Comparison of ENCODE assay signal across 9 mouse cellular contexts in the genomic region with DNA sequence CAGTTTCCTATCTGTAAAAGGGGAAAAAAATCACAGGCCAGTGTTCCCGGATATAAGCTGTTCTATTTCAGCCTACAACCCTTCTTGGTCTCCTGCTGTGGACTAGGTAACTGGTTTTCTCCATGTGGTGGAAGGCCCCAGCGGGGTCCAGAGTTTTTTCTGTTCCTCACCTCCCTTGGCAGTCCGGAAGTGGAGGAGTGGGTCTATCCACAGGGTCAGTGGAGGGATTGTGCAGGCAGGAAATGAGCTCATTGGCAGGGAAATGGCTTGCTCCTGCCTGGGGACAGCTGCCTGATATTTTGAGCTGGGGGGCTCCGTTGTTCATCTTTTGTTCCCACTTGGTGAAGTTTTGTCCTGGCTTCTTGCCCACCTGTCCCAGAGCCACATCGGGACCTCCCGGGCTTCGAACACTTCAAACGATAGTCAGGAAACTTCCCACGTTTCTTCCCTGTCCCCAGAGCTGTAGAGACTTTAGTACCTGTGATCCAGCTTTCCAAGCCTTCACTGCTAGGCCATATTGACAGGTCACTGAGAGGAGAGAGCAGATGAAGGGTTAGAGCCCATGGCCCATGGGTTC. TPM values are rescaled to one million over a fixed set of nuclear protein-coding genes. Genes with fewer than 3 reads are reported as not detected.
DNase-seq lines count a peak whose midpoint lies in the region; ATAC-seq and TF ChIP-seq lines count a peak whose summit lies in the region.
"Had no signal": no experiment of that assay in that cellular context is flagged by ENCODE, and none has a peak within 500 bp of the region (broad histone marks: within the 10 kb centered on the region; RNA-seq: fewer than 3 reads in every experiment).

No protein-coding gene starts in this region.

- H3K27ac ChIP-seq in intestine, embryonic 14.5 days (ENCODE audit: low read depth) = no peak overlapping the region
- H3K27ac ChIP-seq in intestine, postnatal 0 days (ENCODE audit: low read depth, low read length) = no peak overlapping the region
- peak overlapping the region; percentile 93 for H3K27ac ChIP-seq in forebrain, embryonic 16.5 days (ENCODE audit: low read length)
- H3K27ac ChIP-seq in midbrain, embryonic 14.5 days (replicated peaks; ENCODE audit: low read depth, low read length) = peak overlapping the region; percentile 98
- H3K27ac ChIP-seq in liver, embryonic 11.5 days (ENCODE audit: low read depth, low read length) = no peak overlapping the region

- 0 out of 2 replicates have a peak overlapping the region, but pooled peaks have one; percentile 50 for H3K4me3 ChIP-seq in intestine, embryonic 14.5 days (ENCODE audit: low read depth, low read length)
- H3K4me3 ChIP-seq in intestine, postnatal 0 days (ENCODE audit: low read depth, low read length) = no peak overlapping the region
- peak overlapping the region; percentile 58 for H3K4me3 ChIP-seq in forebrain, embryonic 16.5 days (replicated peaks; ENCODE audit: low read length)
- H3K4me3 ChIP-seq in midbrain, embryonic 14.5 days (replicated peaks; ENCODE audit: low read depth, low read length) = peak overlapping the region; percentile 69
- no peak overlapping the region for H3K4me3 ChIP-seq in liver, embryonic 11.5 days (ENCODE audit: low read depth, low read length)

- no peak for TF ChIP-seq CTCF in intestine, postnatal 0 days (IDR thresholded peaks at IDR 0.05; ENCODE audit: low read depth)

- peaks cover 79% of the 10 kb centered on the region for H3K27me3 ChIP-seq in intestine, embryonic 14.5 days (replicated peaks; ENCODE audit: control insufficient read depth, insufficient read depth, low read length)
- H3K27me3 ChIP-seq in intestine, postnatal 0 days (replicated peaks; ENCODE audit: control insufficient read depth, insufficient read depth, low read length) = peaks cover 66% of the 10 kb centered on the region
- H3K27me3 ChIP-seq in forebrain, embryonic 16.5 days (replicated peaks; ENCODE audit: control insufficient read depth, insufficient read depth, low read length) = peaks cover 13% of the 10 kb centered on the region
- peaks cover 8% of the 10 kb centered on the region; the same call in 1 of the 2 replicates for H3K27me3 ChIP-seq in midbrain, embryonic 14.5 days (ENCODE audit: control insufficient read depth, insufficient read depth, low read length)
- peaks cover 81% of the 10 kb centered on the region for H3K27me3 ChIP-seq in liver, embryonic 11.5 days (replicated peaks; ENCODE audit: control insufficient read depth, insufficient read depth, low read length)

- WGBS in intestine, embryonic 14.5 days = 35% methylated on average over 9 of the region's 9 CpGs
- 36% methylated on average over 9 of the region's 9 CpGs for WGBS in intestine, postnatal 0 days
- WGBS in forebrain, embryonic 16.5 days = 38% methylated on average over 9 of the region's 9 CpGs
- WGBS in midbrain, embryonic 14.5 days = 43% methylated on average over 9 of the region's 9 CpGs
- WGBS in liver, embryonic 11.5 days = 25% methylated on average over 9 of the region's 9 CpGs

- no peaks in the 10 kb centered on the region for H3K36me3 ChIP-seq in intestine, embryonic 14.5 days (ENCODE audit: control insufficient read depth, insufficient read depth, low read length)
- no peaks in the 10 kb centered on the region for H3K36me3 ChIP-seq in intestine, postnatal 0 days (ENCODE audit: control insufficient read depth, insufficient read depth)
- H3K36me3 ChIP-seq in forebrain, embryonic 16.5 days (ENCODE audit: control insufficient read depth, insufficient read depth) = no peaks in the 10 kb centered on the region
- no peaks in the 10 kb centered on the region for H3K36me3 ChIP-seq in midbrain, embryonic 14.5 days (ENCODE audit: control insufficient read depth, insufficient read depth, low read length)
- no peaks in the 10 kb centered on the region for H3K36me3 ChIP-seq in liver, embryonic 11.5 days (ENCODE audit: control insufficient read depth, insufficient read depth, low read length)

- no peak for ATAC-seq in intestine, embryonic 14.5 days (replicated peaks; ENCODE audit: low FRiP score, low TSS enrichment, low read depth)
- ATAC-seq in intestine, postnatal 0 days = no peak
- ATAC-seq in forebrain, embryonic 16.5 days = no peak
- no peak for ATAC-seq in midbrain, embryonic 14.5 days (ENCODE audit: low FRiP score, low TSS enrichment)
- no peak for ATAC-seq in frontal cortex, adult (ENCODE audit: low TSS enrichment)
- no peak for ATAC-seq in liver, embryonic 11.5 days (replicated peaks; ENCODE audit: low FRiP score)
- ATAC-seq: Patski had no signal

- H3K9ac ChIP-seq in intestine, embryonic 14.5 days (ENCODE audit: low read length) = no peak overlapping the region
- H3K9ac ChIP-seq in intestine, postnatal 0 days (ENCODE audit: low read depth, low read length) = no peak overlapping the region
- H3K9ac ChIP-seq in forebrain, embryonic 16.5 days (replicated peaks; ENCODE audit: low read depth, low read length) = peak overlapping the region; percentile 79
- peak overlapping the region; percentile 83 for H3K9ac ChIP-seq in midbrain, embryonic 14.5 days (replicated peaks; ENCODE audit: low read length)
- H3K9ac ChIP-seq in liver, embryonic 11.5 days (ENCODE audit: low read depth, low read length) = no peak overlapping the region

- no peak overlapping the region for H3K4me2 ChIP-seq in intestine, embryonic 14.5 days (ENCODE audit: low read length)
- no peak overlapping the region for H3K4me2 ChIP-seq in intestine, postnatal 0 days (replicated peaks; ENCODE audit: low read depth)
- peak overlapping the region; percentile 68 for H3K4me2 ChIP-seq in forebrain, embryonic 16.5 days (ENCODE audit: low read length)
- H3K4me2 ChIP-seq in midbrain, embryonic 14.5 days (ENCODE audit: low read length) = peak overlapping the region; percentile 91
- H3K4me2 ChIP-seq in liver, embryonic 11.5 days = no peak overlapping the region; the same call in 1 of the 2 replicates

- H3K9me3 ChIP-seq in intestine, embryonic 14.5 days (ENCODE audit: control insufficient read depth, low read length) = no peaks in the 10 kb centered on the region
- no peaks in the 10 kb centered on the region for H3K9me3 ChIP-seq in intestine, postnatal 0 days (ENCODE audit: control insufficient read depth)
- no peaks in the 10 kb centered on the region for H3K9me3 ChIP-seq in forebrain, embryonic 16.5 days (ENCODE audit: control insufficient read depth, low read length)
- H3K9me3 ChIP-seq in midbrain, embryonic 14.5 days (ENCODE audit: control insufficient read depth, low read length) = no peaks in the 10 kb centered on the region
- H3K9me3 ChIP-seq in liver, embryonic 11.5 days (ENCODE audit: control insufficient read depth, low read length) = no peaks in the 10 kb centered on the region

- peaks cover 9% of the 10 kb centered on the region for H3K4me1 ChIP-seq in intestine, embryonic 14.5 days (replicated peaks; ENCODE audit: control insufficient read depth, insufficient read depth, low read length)
- 0 out of 2 replicates have a peak, but pooled peaks cover 3% of the 10 kb centered on the region for H3K4me1 ChIP-seq in intestine, postnatal 0 days (replicated peaks; ENCODE audit: control insufficient read depth, insufficient read depth, low read length)
- H3K4me1 ChIP-seq in forebrain, embryonic 16.5 days (replicated peaks; ENCODE audit: control insufficient read depth, insufficient read depth, low read length) = peaks cover 60% of the 10 kb centered on the region
- H3K4me1 ChIP-seq in midbrain, embryonic 14.5 days (ENCODE audit: control insufficient read depth, insufficient read depth, low read length) = peaks cover 50% of the 10 kb centered on the region
- peaks cover 5% of the 10 kb centered on the region; the same call in 1 of the 2 replicates for H3K4me1 ChIP-seq in liver, embryonic 11.5 days (replicated peaks; ENCODE audit: control insufficient read depth, insufficient read depth, low read length)

- no peak for DNase-seq in intestine, embryonic 14.5 days (ENCODE audit: low spot score)
- peak; percentile 49 to 51 for DNase-seq in cerebellum, postnatal 10 days
- DNase-seq in midbrain, embryonic 14.5 days = no peak
- no peak for DNase-seq in liver, embryonic 11.5 days (ENCODE audit: low spot score)
- no peak for DNase-seq in spleen, postnatal 10 days (ENCODE audit: low spot score in 2 of 2)

RNA-seq across cellular contexts. Expression of a gene that starts 3.0 kb away (rescaled TPM):
- 46.4 and 49.8 TPM in 2 replicates for polyA plus RNA-seq in intestine, embryonic 14.5 days (2014; fragmentation: Nextera tagmentation; extraction: Ambion mirVana)
- 8.9 and 11.4 TPM in 2 replicates for polyA plus RNA-seq in intestine, postnatal 0 days (2015; fragmentation: Nextera tagmentation; extraction: Ambion mirVana)
- 915 and 954 TPM in 2 replicates for polyA plus RNA-seq in forebrain, embryonic 16.5 days (2015; fragmentation: Nextera tagmentation; extraction: Ambion mirVana)
- polyA plus RNA-seq in midbrain, embryonic 14.5 days (2014; fragmentation: Nextera tagmentation; extraction: Ambion mirVana) = 906 and 957 TPM in 2 replicates
- 9.4 and 11.8 TPM in 2 replicates for polyA plus RNA-seq in liver, embryonic 11.5 days (2014; fragmentation: Nextera tagmentation; extraction: Ambion mirVana)

Comparison
In these comparisons a context has a peak if more than half of its experiments do, and no peak if none do; other contexts are left out.
1. H3K4me3 ChIP-seq: peak in intestine, embryonic 14.5 days (single experiment), forebrain, embryonic 16.5 days (single experiment) and midbrain, embryonic 14.5 days (single experiment); none in intestine, postnatal 0 days (single experiment) and liver, embryonic 11.5 days (single experiment).
2. DNase-seq: peak in cerebellum, postnatal 10 days (2 of 2); none in intestine, embryonic 14.5 days (single experiment), midbrain, embryonic 14.5 days (single experiment), liver, embryonic 11.5 days (single experiment) and spleen, postnatal 10 days (0 of 2).
3. H3K27ac ChIP-seq: peak in forebrain, embryonic 16.5 days (single experiment) and midbrain, embryonic 14.5 days (single experiment); none in intestine, embryonic 14.5 days (single experiment), intestine, postnatal 0 days (single experiment) and liver, embryonic 11.5 days (single experiment).
4. H3K4me2 ChIP-seq: peak in forebrain, embryonic 16.5 days (single experiment) and midbrain, embryonic 14.5 days (single experiment); none in intestine, embryonic 14.5 days (single experiment), intestine, postnatal 0 days (single experiment) and liver, embryonic 11.5 days (single experiment).
5. H3K9ac ChIP-seq: peak in forebrain, embryonic 16.5 days (single experiment) and midbrain, embryonic 14.5 days (single experiment); none in intestine, embryonic 14.5 days (single experiment), intestine, postnatal 0 days (single experiment) and liver, embryonic 11.5 days (single experiment).
6. RNA of a gene that starts 3.0 kb away (polyA plus RNA-seq): 915 to 954 TPM in forebrain, embryonic 16.5 days and 906 to 957 TPM in midbrain, embryonic 14.5 days; 46.4 to 49.8 TPM in intestine, embryonic 14.5 days, 8.9 to 11.4 TPM in intestine, postnatal 0 days and 9.4 to 11.8 TPM in liver, embryonic 11.5 days; every median in the first group is over 10 times any median in the second.